Mouse (Mus musculus) testis, adult 2 months (tissue): ENCODE measurements around the gene Orm1. TPM values are rescaled to one million over a fixed set of nuclear protein-coding genes. Genes with fewer than 3 reads are reported as not detected.

ENCODE experiments used
- H3K27ac ChIP-seq: fragments of 200-500 bp; 2 replicates; pipeline ENCODE4 v1.5.1; 2012; ENCODE audit warnings: low read depth, low read length; ENCODE audit not compliant: control insufficient read depth, insufficient read depth
- H3K27me3 ChIP-seq: fragments of 200-500 bp; 2 replicates; pipeline ENCODE4 v1.6.1; 2012; ENCODE audit warnings: mild to moderate bottlenecking, low read length, moderate library complexity; ENCODE audit not compliant: control insufficient read depth, insufficient read depth
- H3K36me3 ChIP-seq: fragments of 200-500 bp; 2 replicates; pipeline ENCODE4 v1.6.1; 2012; ENCODE audit warnings: mild to moderate bottlenecking, low read length; ENCODE audit not compliant: control insufficient read depth, insufficient read depth
- H3K4me1 ChIP-seq: fragments of 200-500 bp; 2 replicates; pipeline ENCODE4 v1.6.1; 2012; ENCODE audit warnings: low read length; ENCODE audit not compliant: control insufficient read depth, insufficient read depth
- H3K4me3 ChIP-seq: fragments of 200-500 bp; 2 replicates; pipeline ENCODE4 v1.5.1; 2012; ENCODE audit warnings: low read depth, mild to moderate bottlenecking, low read length, moderate library complexity, mixed read lengths; ENCODE audit not compliant: control insufficient read depth
- CTCF ChIP-seq: fragments of 200-500 bp; IDR thresholded peaks from 2 replicates; pipeline ENCODE4 v1.5.1; 2012; ENCODE audit warnings: low read depth, mild to moderate bottlenecking, inconsistent platforms, low read length, moderate library complexity; ENCODE audit not compliant: control insufficient read depth, insufficient read depth, insufficient replicate concordance
- POLR2A ChIP-seq: fragments of 200-500 bp; IDR thresholded peaks from 2 replicates; pipeline ENCODE4 v1.6.1; 2012; ENCODE audit warnings: low read depth, mild to moderate bottlenecking, inconsistent platforms, low read length, moderate library complexity; ENCODE audit not compliant: control insufficient read depth
- polyA plus RNA-seq: library from polyadenylated mRNA; depleted of rRNA; stranded (reverse); fragments of >200 nt; gene quantifications from 2 replicates; pipeline ENCODE4 v1.2.3, GENCODE M21; 2012

Gene Orm1
- polyA plus RNA-seq, 1 experiment = not detected

- no peaks in the 10 kb centered on the region for H3K36me3 ChIP-seq
- no peak for TF ChIP-seq CTCF
- no peak for TF ChIP-seq POLR2A
Measured at GRCm38 (mm10) chr4:63375367-63375766, 31.0 kb downstream of the Orm1 start.

DNA sequence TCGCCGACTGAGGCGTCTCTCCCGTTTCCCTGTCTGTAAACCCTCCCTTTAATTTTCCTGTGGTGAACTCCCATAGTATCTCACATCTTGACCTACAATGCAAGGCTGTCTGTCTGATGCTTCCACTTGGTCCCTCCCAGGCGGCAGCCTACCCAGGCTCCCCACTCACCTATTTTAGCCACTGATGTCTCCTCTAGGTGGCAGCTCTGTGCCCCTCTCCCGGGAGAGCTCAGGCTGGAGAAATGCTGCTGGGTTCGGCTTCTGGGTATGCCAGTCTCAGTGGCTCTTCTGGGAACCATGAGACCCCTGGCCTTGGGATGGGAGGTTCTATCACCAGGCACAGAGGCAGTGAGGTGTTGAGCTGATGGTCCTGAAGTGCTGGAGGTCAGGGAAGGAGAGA is 33.1 kb downstream of the Orm1 start:
- Histone ChIP-seq H3K27me3 (no peaks in the 10 kb centered on the region), H3K36me3 (no peaks in the 10 kb centered on the region; the same call in 1 of the 2 replicates), H3K4me1 (peaks cover 7% of the 10 kb centered on the region; the same call in 1 of the 2 replicates), H3K4me3 (peak overlapping the region; percentile 58), H3K27ac (no peak overlapping the region)
- TF ChIP-seq CTCF = no peak

More at GRCm38 (mm10) chr4:63375367-63375766, 31.0 kb downstream of the Orm1 start:
- Histone ChIP-seq H3K4me3 (no peak overlapping the region), H3K4me1 (peaks cover 7% of the 10 kb centered on the region; the same call in 1 of the 2 replicates), H3K27me3 (no peaks in the 10 kb centered on the region), H3K27ac (no peak overlapping the region)

DNA sequence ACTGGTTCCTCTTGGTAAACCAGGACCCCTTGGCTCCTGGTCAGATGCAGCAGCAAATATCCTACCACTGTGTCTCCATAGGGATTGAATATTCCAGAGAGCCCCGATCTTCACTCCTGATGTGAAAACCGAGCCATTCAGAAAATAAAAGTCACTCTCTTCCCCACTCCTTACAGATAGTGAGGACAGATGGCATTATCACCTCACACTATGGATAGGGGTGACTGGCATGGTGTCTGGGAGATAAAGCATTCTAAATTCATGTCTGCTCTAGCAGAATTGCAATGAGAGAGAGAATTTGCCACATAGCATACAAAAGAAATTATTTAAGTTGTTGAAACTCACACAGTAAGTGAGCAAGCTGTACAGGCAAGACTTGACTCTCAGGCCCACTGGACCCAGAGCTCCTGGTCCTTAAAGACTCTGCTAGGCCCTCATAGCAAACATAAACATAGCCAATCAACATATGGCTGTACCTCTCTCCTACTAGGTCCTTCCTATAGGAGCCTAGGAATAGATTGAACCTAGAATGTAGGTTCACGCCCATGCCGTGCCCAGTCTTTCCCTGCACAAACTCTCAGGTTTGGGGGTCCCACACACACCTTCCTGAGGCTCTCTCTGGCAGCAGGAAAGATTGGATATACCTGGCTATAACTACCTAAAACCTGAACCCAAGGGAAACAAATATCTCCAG is 38.5 kb downstream of the Orm1 start:
- H3K4me1 ChIP-seq = no peaks in the 10 kb centered on the region; the same call in 1 of the 2 replicates
- H3K4me3 ChIP-seq = peak overlapping the region; percentile 83
- H3K27ac ChIP-seq = no peak overlapping the region
- no peaks in the 10 kb centered on the region for H3K27me3 ChIP-seq
- no peak for TF ChIP-seq CTCF
- no peak for TF ChIP-seq POLR2A
- H3K36me3 ChIP-seq = no peaks in the 10 kb centered on the region; the same call in 1 of the 2 replicates

DNA sequence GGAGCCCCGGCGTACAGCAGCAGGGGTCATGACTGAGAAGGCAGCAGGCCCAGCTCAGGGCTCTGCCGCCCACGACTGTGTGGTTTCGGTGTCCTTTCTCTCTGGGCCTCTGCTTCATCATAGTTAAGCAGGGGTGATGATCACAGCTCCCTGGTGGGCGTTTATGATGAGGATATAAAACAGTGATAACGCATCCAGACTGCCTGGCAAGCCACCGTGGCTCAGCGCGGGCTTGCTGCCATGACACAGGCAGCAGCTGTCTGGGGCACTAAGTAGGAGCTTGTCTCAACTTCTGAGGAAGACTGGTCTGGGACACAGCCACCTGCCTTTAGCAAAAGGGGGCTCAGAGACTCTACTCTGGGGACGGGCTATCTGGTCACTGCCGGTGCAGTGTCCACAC is 39.1 kb downstream of the Orm1 start:
- no peaks in the 10 kb centered on the region; the same call in 1 of the 2 replicates for H3K36me3 ChIP-seq
- TF ChIP-seq CTCF (no peak), POLR2A (0 out of 2 replicates have a peak, but pooled peaks have one; percentile 14)
- H3K27me3 ChIP-seq = no peaks in the 10 kb centered on the region
- no peaks in the 10 kb centered on the region for H3K4me1 ChIP-seq
- peak overlapping the region; percentile 20 for H3K4me3 ChIP-seq
- no peak overlapping the region for H3K27ac ChIP-seq

GRCm38 (mm10) chr4:63384262-63384661 is 39.9 kb downstream of the Orm1 start:
- Histone ChIP-seq H3K4me1 (no peaks in the 10 kb centered on the region), H3K4me3 (no peak overlapping the region), H3K36me3 (no peaks in the 10 kb centered on the region; the same call in 1 of the 2 replicates), H3K27me3 (no peaks in the 10 kb centered on the region), H3K27ac (no peak overlapping the region)
- TF ChIP-seq POLR2A (no peak), CTCF (no peak)

- Histone ChIP-seq H3K36me3 (no peaks in the 10 kb centered on the region; the same call in 1 of the 2 replicates), H3K27ac (no peak overlapping the region)
- TF ChIP-seq POLR2A = no peak; the same call in 1 of the 2 replicates
- TF ChIP-seq CTCF = no peak
Measured at GRCm38 (mm10) chr4:63385253-63385652, 40.9 kb downstream of the Orm1 start.

DNA sequence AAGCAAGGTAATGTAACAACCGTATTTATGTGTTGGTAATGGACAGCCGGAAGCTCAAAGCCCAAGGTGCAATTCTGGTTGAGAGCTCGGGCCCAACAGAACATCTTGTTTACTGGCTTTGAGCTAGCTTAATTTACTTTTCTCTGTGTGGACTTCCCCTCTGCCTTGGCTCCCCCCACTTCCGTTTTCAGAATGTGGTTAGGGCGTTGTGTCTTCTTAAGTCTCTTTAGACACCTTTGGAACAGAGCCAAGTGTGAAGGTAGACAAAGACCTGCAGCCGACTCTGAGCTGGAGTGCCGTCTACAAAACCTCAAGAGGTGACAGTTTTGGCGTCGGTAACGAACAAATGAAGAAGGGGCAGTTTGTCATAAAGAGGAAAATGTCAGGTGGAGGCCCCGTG is 41.4 kb downstream of the Orm1 start:
- no peaks in the 10 kb centered on the region for H3K27me3 ChIP-seq
- no peak overlapping the region for H3K27ac ChIP-seq
- H3K36me3 ChIP-seq = no peaks in the 10 kb centered on the region; the same call in 1 of the 2 replicates
- H3K4me3 ChIP-seq = peak overlapping the region; percentile 66
- no peaks in the 10 kb centered on the region for H3K4me1 ChIP-seq
- no peak for TF ChIP-seq CTCF
- no peak for TF ChIP-seq POLR2A

More at GRCm38 (mm10) chr4:63385253-63385652, 40.9 kb downstream of the Orm1 start:
- Histone ChIP-seq H3K4me1 (no peaks in the 10 kb centered on the region), H3K27me3 (no peaks in the 10 kb centered on the region), H3K4me3 (peak overlapping the region; percentile 66)
